Mouse (Mus musculus) brown adipose tissue, adult 24 weeks (tissue): ENCODE results near the gene Igflr1. TPM values are rescaled to one million over a fixed set of nuclear protein-coding genes. Genes with fewer than 3 reads are reported as not detected.

Source experiments
- H3K27ac ChIP-seq: fragments of 200-500 bp; replicated peaks from 2 replicates; pipeline ENCODE4 v1.5.1; 2012; ENCODE audit warnings: low read depth, mild to moderate bottlenecking, low read length
- H3K4me1 ChIP-seq: fragments of 200-500 bp; 2 replicates; pipeline ENCODE4 v1.6.1; 2012; ENCODE audit warnings: low read length, mixed read lengths; ENCODE audit not compliant: control insufficient read depth, insufficient read depth, insufficient read length
- H3K4me3 ChIP-seq: fragments of 200-500 bp; 2 replicates; pipeline ENCODE4 v1.5.1; 2012; ENCODE audit warnings: low read depth, mild to moderate bottlenecking, low read length, moderate library complexity; ENCODE audit not compliant: insufficient read depth
- polyA plus RNA-seq: library from polyadenylated mRNA; stranded (reverse); fragments of >200 nt; gene quantifications from 2 replicates; pipeline ENCODE4 v1.2.4, GENCODE M21; 2012; ENCODE audit not compliant: missing spikeins, insufficient read depth, insufficient read length

Gene Igflr1
- not detected in 2 replicates for polyA plus RNA-seq

DNA sequence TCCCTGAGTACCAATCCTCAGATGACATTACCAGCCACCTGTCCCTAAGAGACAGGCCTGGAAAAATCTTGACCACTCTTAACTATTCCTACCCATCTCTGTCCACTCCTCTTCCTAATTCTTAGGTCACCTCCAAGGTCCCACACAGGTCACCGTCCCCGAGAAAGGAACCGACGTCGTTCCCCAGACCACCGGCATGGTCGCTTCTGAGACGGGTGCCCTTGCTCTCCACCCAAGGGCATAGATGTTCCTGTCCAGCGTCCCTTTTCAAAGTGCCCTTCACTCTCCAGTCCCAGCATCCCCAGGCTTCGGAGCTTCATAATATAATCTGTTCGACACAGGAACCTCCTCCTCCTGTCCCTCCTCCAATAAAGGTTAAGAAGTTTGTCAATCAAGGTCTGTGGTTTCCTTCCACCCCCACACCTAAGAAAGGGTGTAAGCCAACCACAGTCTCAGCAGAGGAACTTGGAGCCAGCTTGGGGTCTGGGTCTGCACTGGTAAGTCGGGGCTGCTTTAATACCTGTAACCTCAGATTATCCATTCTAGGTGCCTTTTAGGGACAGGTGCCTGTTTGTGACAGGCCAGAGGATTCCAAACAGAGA, at the start of gene Igflr1:
TSS of gene Igflr1 (plus strand) at position 458 of the 602 bp plus-strand sequence.
- Histone ChIP-seq H3K4me1 (0 out of 2 replicates have a peak, but pooled peaks cover 4% of the 10 kb centered on the region), H3K27ac (no peak within 1 kb of the TSS), H3K4me3 (no peak within 1 kb of the TSS)

GRCm38 (mm10) chr7:30518325-30518724, 46.9 kb upstream of the Igflr1 start:
- Histone ChIP-seq H3K27ac (no peak overlapping the region), H3K4me1 (no peaks in the 10 kb centered on the region), H3K4me3 (no peak overlapping the region)

DNA sequence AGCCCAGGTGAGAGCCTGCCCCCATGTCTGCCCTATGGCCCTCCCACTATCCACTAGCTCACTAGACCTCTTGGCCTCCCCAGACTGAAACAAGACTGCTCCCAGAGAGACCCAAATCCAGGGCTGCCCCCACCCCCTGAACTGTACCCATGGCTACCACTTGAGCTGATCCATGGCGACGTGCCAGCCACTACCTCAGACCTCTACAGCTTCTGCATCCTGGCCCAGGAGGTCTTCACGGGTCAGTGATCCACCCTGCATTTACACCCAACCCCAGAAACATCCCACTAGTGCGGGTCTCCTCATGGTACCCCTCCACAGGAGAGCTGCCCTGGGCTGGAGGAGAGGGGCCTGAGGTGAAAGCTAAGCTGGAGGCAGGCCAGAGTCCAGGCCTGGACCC, 44.8 kb upstream of the Igflr1 start:
- H3K4me3 ChIP-seq, result no peak overlapping the region
- H3K4me1 ChIP-seq, result no peaks in the 10 kb centered on the region
- H3K27ac ChIP-seq, result no peak overlapping the region

GRCm38 (mm10) chr7:30520856-30521255, 44.4 kb upstream of the Igflr1 start:
- Histone ChIP-seq H3K4me1 (no peaks in the 10 kb centered on the region), H3K4me3 (no peak overlapping the region), H3K27ac (no peak overlapping the region)

DNA sequence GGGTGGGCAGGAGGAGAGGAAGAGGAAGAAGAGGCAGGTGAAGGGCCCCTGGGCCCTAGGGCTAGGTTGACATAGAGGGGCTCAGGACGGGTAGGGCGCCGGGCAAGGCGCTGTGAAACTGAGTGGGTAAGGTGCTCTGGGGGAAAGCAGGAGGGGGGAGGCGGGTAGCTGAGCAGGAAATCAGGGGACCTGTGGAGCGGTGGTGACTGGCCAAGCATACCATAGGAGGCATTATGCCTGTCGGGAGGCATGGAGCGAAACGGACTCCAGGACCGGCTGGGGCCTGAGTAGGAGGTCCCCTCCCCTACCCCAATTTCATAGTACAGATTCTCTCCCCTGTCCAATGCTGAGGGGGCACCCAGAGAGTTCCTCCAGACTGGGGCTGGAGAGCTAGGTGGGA, 42.4 kb upstream of the Igflr1 start:
- Histone ChIP-seq H3K27ac (no peak overlapping the region), H3K4me1 (no peaks in the 10 kb centered on the region), H3K4me3 (no peak overlapping the region)

GRCm38 (mm10) chr7:30524487-30524886, 40.7 kb upstream of the Igflr1 start:
- Histone ChIP-seq H3K27ac (no peak overlapping the region), H3K4me1 (no peaks in the 10 kb centered on the region), H3K4me3 (no peak overlapping the region)

GRCm38 (mm10) chr7:30525954-30526353, 39.3 kb upstream of the Igflr1 start:
- H3K27ac ChIP-seq, result no peak overlapping the region

GRCm38 (mm10) chr7:30526399-30526798, 38.8 kb upstream of the Igflr1 start:
- no peak overlapping the region for H3K4me3 ChIP-seq
- H3K4me1 ChIP-seq, result no peaks in the 10 kb centered on the region
- H3K27ac ChIP-seq, result no peak overlapping the region

More at GRCm38 (mm10) chr7:30525954-30526353, 39.3 kb upstream of the Igflr1 start:
- H3K4me3 ChIP-seq, result no peak overlapping the region
- no peaks in the 10 kb centered on the region for H3K4me1 ChIP-seq

- Histone ChIP-seq H3K4me1 (no peaks in the 10 kb centered on the region), H3K27ac (no peak overlapping the region), H3K4me3 (no peak overlapping the region)
Observed at GRCm38 (mm10) chr7:30526981-30527380, 38.2 kb upstream of the Igflr1 start.

GRCm38 (mm10) chr7:30531291-30531815, 33.9 kb upstream of the Igflr1 start:
- Histone ChIP-seq H3K4me1 (no peaks in the 10 kb centered on the region), H3K27ac (no peak overlapping the region), H3K4me3 (no peak overlapping the region)

GRCm38 (mm10) chr7:30532931-30533330, 32.3 kb upstream of the Igflr1 start:
- Histone ChIP-seq H3K27ac (no peak overlapping the region), H3K4me3 (no peak overlapping the region), H3K4me1 (no peaks in the 10 kb centered on the region)

DNA sequence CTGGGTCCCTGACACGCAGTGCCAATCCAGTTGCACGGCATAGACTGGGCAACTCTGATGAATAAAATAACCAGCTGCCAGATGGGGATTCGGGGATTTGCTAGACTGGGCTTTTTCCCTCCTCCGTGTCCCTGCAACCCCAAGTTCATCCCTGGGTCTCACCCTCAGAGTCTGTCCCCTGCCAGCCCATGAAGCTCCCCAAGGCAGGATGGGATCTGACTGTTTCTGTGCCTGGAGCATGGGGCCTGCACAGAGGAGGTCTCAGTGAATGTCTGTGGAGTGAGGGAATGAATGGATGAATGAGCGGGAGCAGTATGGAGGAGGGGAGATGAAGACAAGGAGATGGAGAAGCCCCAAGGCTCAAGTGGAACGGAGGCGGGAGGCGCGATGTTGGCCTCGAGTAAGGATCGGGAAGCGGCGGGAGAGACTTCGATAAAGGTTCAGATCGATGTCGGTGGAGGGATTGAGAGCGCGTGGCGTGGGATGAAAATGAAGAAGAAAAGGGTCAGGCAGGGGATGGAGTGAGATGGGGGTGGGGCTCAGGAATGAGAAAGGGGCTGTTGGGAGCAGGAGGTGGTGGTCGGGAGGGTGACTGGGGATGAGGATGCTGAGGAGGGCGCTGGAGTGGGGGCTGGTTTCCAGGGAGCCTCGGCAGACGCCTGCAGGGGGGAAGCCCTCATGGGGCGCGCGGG, 31.1 kb upstream of the Igflr1 start:
- H3K27ac ChIP-seq, result no peak overlapping the region
- peak overlapping the region; percentile 70 for H3K4me3 ChIP-seq

DNA sequence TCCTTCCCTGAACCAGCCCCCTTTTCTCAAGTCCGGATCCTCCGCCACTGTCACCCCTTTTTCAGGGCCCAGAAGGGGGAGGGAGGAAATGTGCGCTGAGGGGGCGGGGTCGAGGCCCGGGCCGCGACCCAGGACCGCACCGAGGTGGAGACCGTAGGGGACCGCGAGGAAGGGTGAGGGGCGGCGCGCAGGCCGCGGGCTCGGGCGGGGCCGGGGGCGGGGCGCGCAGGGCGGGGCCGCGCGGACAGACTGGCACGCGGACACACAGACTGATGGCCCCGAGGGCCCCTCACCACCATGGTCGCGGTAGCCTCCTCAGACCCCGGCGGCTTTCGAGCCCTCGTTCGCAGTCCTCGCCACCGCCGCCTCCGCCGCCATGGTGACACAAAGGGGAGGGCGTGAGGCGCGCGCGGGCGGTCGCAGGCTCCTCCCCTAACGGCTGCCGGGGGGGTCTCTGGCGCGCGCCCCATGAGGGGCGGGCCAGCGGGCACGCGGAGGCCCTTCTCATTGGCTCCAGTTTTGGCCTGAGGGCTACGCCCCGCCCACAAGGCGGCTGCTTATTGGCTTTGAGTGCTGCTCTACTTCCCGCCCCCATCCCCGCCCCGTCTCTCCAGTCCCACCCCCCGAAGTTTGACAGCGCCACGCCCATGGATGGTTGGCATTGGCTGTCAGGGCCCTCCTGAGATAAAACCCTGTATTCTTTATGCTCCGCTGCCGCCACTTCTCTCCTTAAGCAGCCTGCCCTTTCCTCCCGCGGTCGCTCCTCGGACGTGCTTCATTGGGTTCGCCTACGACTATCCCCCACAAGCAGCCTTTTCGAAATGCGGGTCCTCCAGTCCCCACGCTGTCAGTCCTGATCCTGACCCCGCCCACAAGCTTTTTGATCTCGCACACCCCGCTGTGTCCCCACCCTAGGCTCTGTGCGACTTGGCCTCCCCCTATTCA, 30.3 kb upstream of the Igflr1 start, which contains the start of gene Arhgap33:
TSS of gene Arhgap33 (minus strand) at position 428 of the 945 bp plus-strand sequence.
- Histone ChIP-seq H3K4me1 (no peaks in the 10 kb centered on the region), H3K27ac (no peak within 1 kb of the TSS), H3K4me3 (peak within 1 kb of the TSS; percentile 70)

More for the DNA sequence above, 31.1 kb upstream of the Igflr1 start:
- no peaks in the 10 kb centered on the region for H3K4me1 ChIP-seq

DNA sequence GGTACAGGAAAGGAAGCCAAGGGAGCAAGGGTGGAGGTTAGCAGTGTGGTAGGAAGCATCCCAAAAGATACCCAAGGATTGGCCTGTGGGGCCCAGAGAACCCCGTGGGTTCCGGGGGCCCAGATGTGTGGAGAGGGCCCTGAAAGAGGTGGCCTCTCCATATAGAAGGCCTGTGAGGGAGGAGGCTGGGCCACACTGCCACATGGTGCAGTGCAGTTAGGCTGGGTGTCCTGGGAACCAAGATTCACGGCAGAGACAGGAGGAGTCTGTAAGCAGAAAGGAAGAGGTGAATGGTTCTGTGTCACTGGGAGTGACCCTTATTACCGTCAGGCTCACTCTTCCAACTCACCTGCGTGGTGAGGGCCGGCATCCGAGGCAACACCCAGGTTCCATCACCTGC, 24.7 kb upstream of the Igflr1 start:
- H3K4me3 ChIP-seq, result no peak overlapping the region
- no peak overlapping the region for H3K27ac ChIP-seq
- no peaks in the 10 kb centered on the region for H3K4me1 ChIP-seq

DNA sequence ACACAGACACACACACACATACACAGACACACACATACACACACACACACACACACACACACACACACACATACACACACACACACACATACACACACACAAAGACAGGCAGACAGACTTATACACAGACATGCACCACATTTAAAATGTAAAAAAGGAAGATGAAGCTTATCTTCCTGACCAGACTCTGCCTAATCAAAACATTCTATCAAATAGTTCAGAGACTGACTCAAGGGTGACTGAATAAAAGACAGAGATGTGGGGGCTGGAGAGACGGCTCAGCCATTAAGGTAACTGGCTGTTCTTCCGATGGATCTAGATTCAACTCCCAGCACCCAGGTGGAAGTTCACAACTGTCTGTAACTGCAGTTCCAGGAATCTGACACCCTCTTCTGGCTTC, 20.9 kb upstream of the Igflr1 start:
- Histone ChIP-seq H3K4me1 (no peaks in the 10 kb centered on the region), H3K4me3 (no peak overlapping the region), H3K27ac (no peak overlapping the region)
